Mouse (Mus musculus) ES-E14 (cell line): ENCODE measurements around the gene Rybp.

Experiments used
- HCFC1 ChIP-seq: IDR thresholded peaks from 2 replicates; pipeline ENCODE4 v1.6.1; 2012; ENCODE audit warnings: low read length, inconsistent platforms, borderline replicate concordance; ENCODE audit not compliant: insufficient read depth
- MAFK ChIP-seq: IDR thresholded peaks from 2 replicates; pipeline ENCODE4 v1.6.1; 2014; ENCODE audit warnings: mild to moderate bottlenecking, low read depth, low read length, inconsistent platforms; ENCODE audit not compliant: insufficient read depth
- ZC3H11A ChIP-seq: IDR thresholded peaks from 2 replicates; pipeline ENCODE4 v1.6.1; 2012; ENCODE audit warnings: low read depth, mild to moderate bottlenecking, inconsistent platforms, low read length, borderline replicate concordance

DNA sequence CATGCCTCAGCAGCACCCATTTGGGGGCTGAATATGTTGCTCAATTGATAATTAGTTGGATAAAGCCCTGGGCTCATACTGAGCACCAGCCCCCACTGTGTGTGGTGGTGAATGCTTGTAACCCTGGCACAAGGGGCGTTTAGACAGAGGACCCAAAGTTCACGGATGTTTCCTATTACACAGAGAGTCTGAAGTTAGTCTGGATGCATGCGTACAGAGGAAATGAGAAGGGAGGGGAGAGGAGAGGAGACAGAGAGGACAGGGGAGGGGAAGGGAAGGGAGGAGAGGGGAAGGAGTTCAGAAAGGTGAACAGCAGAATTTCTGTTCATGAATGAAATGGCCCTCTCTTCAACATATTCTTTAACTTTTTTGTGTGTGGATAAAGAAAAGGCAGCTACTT is 13.5 kb upstream of the Rybp start:
- TF ChIP-seq ZC3H11A (no peak), MAFK (no peak), HCFC1 (no peak)
